8 mouse cellular contexts compared by ENCODE assay signal in the genomic region with DNA sequence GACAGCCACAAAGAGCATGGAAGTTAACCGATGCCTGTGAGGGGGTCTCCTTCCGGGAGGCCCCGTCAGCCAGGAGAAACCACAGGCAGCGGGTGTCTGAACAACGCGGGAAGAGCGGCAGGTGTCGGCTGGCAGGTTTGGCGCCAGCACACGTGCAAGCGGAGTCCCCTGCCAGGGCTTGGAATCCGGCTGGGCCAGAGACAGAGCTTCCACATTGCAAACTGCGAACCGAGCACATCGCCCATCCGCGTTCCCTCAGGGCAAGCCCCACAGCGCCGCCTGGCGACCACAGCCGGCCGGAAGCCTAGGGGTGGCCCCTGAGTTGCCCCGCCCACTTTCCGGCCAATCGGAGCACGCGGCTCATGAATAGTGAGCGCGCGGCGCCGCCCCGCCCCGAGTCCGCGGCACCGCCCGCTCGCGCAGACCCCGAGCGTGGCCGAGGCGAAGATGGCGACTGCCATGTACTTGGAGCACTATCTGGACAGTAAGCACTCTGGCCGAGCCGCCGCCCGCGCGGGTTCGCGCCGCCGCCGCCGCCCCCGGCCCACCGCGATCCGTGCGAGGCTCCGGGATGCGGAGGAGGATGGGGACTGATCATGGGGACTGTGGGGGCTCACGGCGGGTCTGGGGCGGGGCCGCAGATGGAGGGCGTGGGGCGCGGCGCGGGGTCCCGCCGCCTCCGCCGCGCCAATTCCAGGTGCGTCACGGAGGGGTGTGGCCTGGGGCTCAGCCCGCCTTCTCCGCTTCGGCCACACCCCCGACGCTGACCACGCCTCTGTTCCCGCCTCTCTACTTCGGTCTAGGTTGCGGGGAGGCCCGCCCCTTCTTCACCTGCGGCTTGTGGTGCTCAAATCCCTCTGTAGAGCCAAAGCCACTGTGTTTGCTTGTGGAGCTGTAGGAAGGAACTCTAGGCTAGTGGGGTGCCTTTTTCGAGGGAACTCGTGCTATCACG. TPM values are rescaled to one million over a fixed set of nuclear protein-coding genes. Genes with fewer than 3 reads are reported as not detected.
A peak's percentile ranks its signal among the peaks of the same experiment; 100 is the strongest.
DNase-seq lines count a peak whose midpoint lies in the region; ATAC-seq lines count a peak whose summit lies in the region.

Gene Ing5 (plus strand): TSS at position 410 of the 952 bp plus-strand sequence.

- under 1% methylated on average over 94 of the region's 94 CpGs for WGBS in heart, embryonic 14.5 days
- under 1% methylated on average over 90 of the region's 94 CpGs for WGBS in liver, embryonic 13.5 days (ENCODE audit: insufficient replicate concordance)
- under 1% methylated on average over 94 of the region's 94 CpGs for WGBS in stomach, embryonic 16.5 days

- DNase-seq in CD4-positive helper T cell, adult 2 months (ENCODE audit: low read depth, low spot score) = peak; percentile 98
- peak; percentile 91 for DNase-seq in brain, embryonic 18.5 days (ENCODE audit: low read depth, low spot score)
- DNase-seq in kidney, postnatal 14 days = peak; percentile 100
- DNase-seq in liver, embryonic 13.5 days = peak; percentile 99
- DNase-seq in neural tube, embryonic 10.5 days (ENCODE audit: extremely low spot score, low spot score) = peak; percentile 100

- H3K36me3 ChIP-seq in heart, embryonic 14.5 days (ENCODE audit: control insufficient read depth, insufficient read depth, low read length) = peaks cover 50% of the 10 kb centered on the region
- peaks cover 49% of the 10 kb centered on the region for H3K36me3 ChIP-seq in liver, embryonic 13.5 days
- H3K36me3 ChIP-seq in stomach, embryonic 16.5 days (ENCODE audit: control insufficient read depth, insufficient read depth, low read length) = peaks cover 13% of the 10 kb centered on the region

- H3K4me1 ChIP-seq in heart, embryonic 14.5 days (ENCODE audit: control insufficient read depth in 2 of 2, insufficient read depth in 2 of 2, low read length in 2 of 2) = peaks cover 10 to 39% of the 10 kb centered on the region in 2 experiments
- H3K4me1 ChIP-seq in liver, embryonic 13.5 days (replicated peaks) = peaks cover 67% of the 10 kb centered on the region
- peaks cover 21% of the 10 kb centered on the region for H3K4me1 ChIP-seq in stomach, embryonic 16.5 days (ENCODE audit: control insufficient read depth, insufficient read depth, low read length)

- no peaks in the 10 kb centered on the region for H3K9me3 ChIP-seq in heart, embryonic 14.5 days (ENCODE audit: control insufficient read depth, low read length)
- H3K9me3 ChIP-seq in liver, embryonic 13.5 days (replicated peaks) = no peaks in the 10 kb centered on the region
- H3K9me3 ChIP-seq in stomach, embryonic 16.5 days (replicated peaks; ENCODE audit: control insufficient read depth, low read length) = no peaks in the 10 kb centered on the region

- peak within 1 kb of the TSS; percentile 94 for H3K4me2 ChIP-seq in heart, embryonic 14.5 days (ENCODE audit: low read length)
- H3K4me2 ChIP-seq in liver, embryonic 13.5 days = peak within 1 kb of the TSS; percentile 98
- peak within 1 kb of the TSS; percentile 98 for H3K4me2 ChIP-seq in stomach, embryonic 16.5 days (ENCODE audit: low read depth, low read length)

- H3K9ac ChIP-seq in heart, embryonic 14.5 days (ENCODE audit: low read length) = peak within 1 kb of the TSS; percentile 86
- peak within 1 kb of the TSS; percentile 90 for H3K9ac ChIP-seq in liver, embryonic 13.5 days
- H3K9ac ChIP-seq in stomach, embryonic 16.5 days (ENCODE audit: low read length) = peak within 1 kb of the TSS; percentile 90

- peak within 1 kb of the TSS; percentile 80 to 83 for H3K4me3 ChIP-seq in heart, embryonic 14.5 days (ENCODE audit: control insufficient read depth in 1 of 2, insufficient read depth in 1 of 2, low read depth in 1 of 2, low read length in 2 of 2)
- peak within 1 kb of the TSS; percentile 90 for H3K4me3 ChIP-seq in liver, embryonic 13.5 days (replicated peaks)
- peak within 1 kb of the TSS; percentile 73 for H3K4me3 ChIP-seq in stomach, embryonic 16.5 days (replicated peaks; ENCODE audit: low read length)

- H3K27me3 ChIP-seq in heart, embryonic 14.5 days (ENCODE audit: control insufficient read depth, insufficient read depth, low read length) = no peaks in the 10 kb centered on the region
- H3K27me3 ChIP-seq in liver, embryonic 13.5 days = no peaks in the 10 kb centered on the region
- H3K27me3 ChIP-seq in stomach, embryonic 16.5 days (ENCODE audit: control insufficient read depth, insufficient read depth, low read length) = no peaks in the 10 kb centered on the region

- peak within 1 kb of the TSS; percentile 91 to 98 for H3K27ac ChIP-seq in heart, embryonic 14.5 days (replicated peaks in 1 of 2; ENCODE audit: control insufficient read depth in 1 of 2, insufficient read depth in 1 of 2, low read depth in 2 of 2, low read length in 2 of 2)
- H3K27ac ChIP-seq in liver, embryonic 13.5 days = peak within 1 kb of the TSS; percentile 98
- H3K27ac ChIP-seq in stomach, embryonic 16.5 days (ENCODE audit: low read length) = peak within 1 kb of the TSS; percentile 98

- peak; percentile 69 for ATAC-seq in erythroid progenitor cell, adult 5-6 weeks (replicated peaks; ENCODE audit: low FRiP score, poor library complexity, severe bottlenecking)
- peak; percentile 95 for ATAC-seq in heart, embryonic 14.5 days (ENCODE audit: insufficient number of reproducible peaks, insufficient read depth, low FRiP score, low read depth)
- ATAC-seq in liver, embryonic 13.5 days (ENCODE audit: low read depth) = peak; percentile 86
- peak; percentile 95 for ATAC-seq in stomach, embryonic 16.5 days (ENCODE audit: insufficient read depth, low FRiP score)

RNA-seq across cellular contexts. Expression of gene Ing5, which starts in this region (rescaled TPM):
- total RNA-seq in erythroid progenitor cell, adult 5-6 weeks (2015; ENCODE audit: low replicate concordance) = 10.5 and 18.4 TPM in 2 replicates
- total RNA-seq in erythroid progenitor cell, adult 5-6 weeks (2017; ENCODE audit: low replicate concordance) = 23.2 and 41.9 TPM in 2 replicates
- polyA plus RNA-seq in heart, embryonic 14.5 days (2014; fragmentation: Nextera tagmentation; extraction: Ambion mirVana) = 11.2 and 11.6 TPM in 2 replicates
- polyA plus RNA-seq in liver, embryonic 13.5 days (2015; fragmentation: Nextera tagmentation; extraction: Ambion mirVana) = 12.3 and 13.0 TPM in 2 replicates
- polyA plus RNA-seq in stomach, embryonic 16.5 days (2015; fragmentation: Nextera tagmentation; extraction: Ambion mirVana) = 19.1 and 20.1 TPM in 2 replicates

Comparison
In these comparisons a context has a peak if more than half of its experiments do, and no peak if none do; other contexts are left out.
1. Peak in every context shown above with its lines: DNase-seq, ATAC-seq, H3K4me3 ChIP-seq and H3K27ac ChIP-seq.